Mouse (Mus musculus) embryo, embryonic 9.5 days (tissue): ENCODE measurements around the gene Zfp503.

Experiments
- DNase-seq: peaks from one replicate; pipeline ENCODE4 v3.0.0-alpha.2; 2017; ENCODE audit errors: extremely low spot score

Gene Zfp503

DNA sequence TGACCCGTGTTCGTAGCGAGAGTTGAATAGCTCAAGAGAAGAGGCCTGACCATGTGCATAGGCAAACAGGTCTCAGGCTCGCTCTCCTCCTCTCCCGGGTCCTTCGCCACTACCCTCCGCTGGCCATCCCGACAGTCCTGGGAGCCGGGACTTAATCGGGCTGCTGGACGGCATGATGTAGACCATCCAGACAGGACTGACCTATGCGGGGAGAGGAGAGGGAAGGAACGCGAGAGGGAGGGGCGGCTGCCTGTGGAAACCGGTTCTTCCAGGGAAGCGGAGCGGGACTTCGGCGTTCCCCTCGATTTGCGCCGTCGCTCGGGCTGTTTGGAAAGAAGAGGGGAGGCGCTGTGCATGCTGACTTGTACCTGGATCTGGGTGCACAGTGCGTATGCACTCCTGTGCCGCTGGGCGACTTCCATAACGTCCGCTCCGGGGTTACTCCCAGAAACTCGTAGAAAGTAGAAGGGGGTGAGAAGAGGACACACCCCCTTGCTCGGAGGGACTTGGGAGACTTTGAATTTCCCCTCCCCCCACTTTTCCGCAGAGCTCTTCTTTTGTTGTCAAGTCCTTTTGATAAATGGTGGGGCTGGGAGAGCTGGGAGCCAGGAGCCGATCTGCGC is at the start of gene Zfp503:
Gene Zfp503 (minus strand): TSS at position 311 of the 623 bp plus-strand sequence.
- peak; percentile 87 for DNase-seq

DNA sequence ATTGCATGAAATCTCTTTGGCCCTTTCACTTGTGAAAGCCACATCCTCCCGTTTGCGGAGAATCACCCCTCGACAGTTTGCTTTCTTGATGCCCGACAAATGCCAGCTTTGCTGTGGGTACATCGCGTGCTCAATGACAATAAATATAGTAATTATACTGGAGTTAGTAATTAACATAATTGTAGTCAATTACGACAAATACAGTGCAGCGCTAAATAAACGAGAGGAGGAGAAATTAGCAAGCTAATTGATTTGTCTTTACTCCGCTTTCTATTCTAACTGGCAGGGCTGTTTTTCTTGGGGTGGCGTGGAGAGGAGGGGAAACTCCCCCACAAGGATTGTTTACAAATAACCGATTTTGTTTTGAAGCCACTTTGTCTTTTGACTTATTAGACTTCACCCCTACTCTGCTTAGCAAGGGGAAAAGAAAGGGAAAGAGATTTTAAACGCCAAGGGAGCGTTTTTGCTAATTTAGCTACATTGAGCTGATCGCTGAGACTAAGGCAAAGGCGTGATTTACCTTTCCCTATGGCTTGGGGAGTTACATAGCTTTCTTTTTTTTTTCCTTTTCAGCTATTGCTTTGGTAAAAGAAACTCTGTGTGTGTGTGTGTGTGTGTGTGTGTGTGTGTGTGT is 48.2 kb upstream of the Zfp503 start:
- DNase-seq: no peak

GRCm38 (mm10) chr14:22036802-22037497 is 47.5 kb upstream of the Zfp503 start:
- DNase-seq: no peak

DNA sequence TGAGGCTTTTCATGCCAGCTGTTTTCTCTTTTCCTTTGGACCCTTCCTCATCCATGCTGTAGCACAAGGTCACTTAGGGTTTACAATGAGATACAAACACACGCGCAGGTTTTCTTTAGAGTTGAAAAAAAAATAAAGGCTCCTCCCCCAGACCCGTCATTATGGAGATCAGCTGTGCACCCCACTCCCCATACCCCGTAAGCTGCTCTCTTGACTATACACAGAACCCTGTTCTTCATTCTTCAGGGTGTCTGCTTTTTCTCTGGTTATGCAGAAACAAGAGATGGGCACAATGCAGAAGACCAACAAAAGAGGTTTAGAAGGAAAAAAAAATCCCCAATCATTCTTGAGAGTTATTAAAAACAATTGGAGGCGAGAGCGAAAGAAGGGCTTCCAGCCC is 46.9 kb upstream of the Zfp503 start:
- DNase-seq: no peak

GRCm38 (mm10) chr14:22035900-22036299 is 46.5 kb upstream of the Zfp503 start:
- no peak for DNase-seq

DNA sequence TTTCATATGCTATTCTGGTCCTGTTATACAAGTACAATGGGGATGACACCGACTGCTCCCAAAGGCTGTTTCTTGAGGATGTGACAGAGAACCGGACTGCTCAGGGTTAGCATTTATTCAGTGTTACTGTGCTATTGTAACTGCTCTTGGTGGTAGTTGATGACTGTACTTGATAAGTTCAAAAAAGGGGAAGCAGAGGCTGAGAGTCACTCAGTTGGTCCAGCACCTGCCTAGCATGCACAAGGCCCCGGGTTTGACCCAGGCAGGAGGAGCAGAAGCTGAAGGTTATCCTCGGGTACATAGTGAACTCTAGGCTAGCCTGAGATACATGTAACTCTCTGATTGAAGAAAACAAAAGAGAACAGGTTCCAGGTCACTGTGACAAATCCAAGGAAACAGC is 34.1 kb upstream of the Zfp503 start:
- DNase-seq: no peak

- DNase-seq: peak; percentile 52
Measured at GRCm38 (mm10) chr14:22020885-22021284, 31.5 kb upstream of the Zfp503 start.

DNA sequence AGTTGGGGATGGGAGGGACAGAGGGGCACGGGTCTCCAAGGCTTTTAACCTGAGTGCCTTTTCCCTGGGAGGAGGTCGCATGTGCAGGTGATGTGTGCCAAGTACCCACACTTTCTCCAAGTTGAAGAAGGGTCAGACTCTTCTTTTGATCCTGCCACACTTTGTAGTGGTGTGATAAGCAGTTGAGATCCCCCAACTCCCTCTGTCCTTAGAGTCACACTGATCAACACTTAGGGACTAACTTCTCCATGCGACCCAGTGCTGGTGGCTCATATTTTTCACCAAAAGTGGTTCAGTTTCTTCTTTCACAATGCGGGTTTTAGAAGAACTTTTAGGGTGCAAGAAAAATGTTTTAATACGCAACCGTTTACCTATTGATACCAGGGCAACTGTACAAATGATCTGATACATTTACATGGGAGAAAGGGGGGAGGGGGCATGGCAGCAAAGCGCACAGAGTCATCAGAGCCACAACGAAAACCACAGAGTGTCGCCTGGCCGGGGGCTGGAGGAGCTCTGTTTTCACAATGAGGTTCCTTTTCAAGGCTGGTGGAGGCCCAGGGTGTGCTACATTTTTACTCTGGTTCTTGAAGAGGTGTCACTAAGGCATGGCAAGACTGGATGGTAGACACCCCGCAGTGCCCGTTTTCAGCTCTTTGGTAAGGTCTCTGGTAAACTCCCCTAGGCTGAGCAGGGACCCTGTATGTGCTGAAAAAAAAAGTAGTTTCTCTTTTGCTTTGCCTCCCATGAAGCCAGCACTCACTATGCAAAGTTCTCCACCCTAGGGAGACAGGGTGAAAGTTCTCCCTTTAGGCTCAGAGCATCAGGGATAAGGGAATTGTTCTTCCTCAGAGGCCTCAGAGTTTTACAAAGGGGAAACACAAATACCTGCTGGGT is 30.8 kb upstream of the Zfp503 start:
- no peak for DNase-seq

- DNase-seq: peak; percentile 66
Measured at GRCm38 (mm10) chr14:22019252-22019948, 30.0 kb upstream of the Zfp503 start, which contains the start of gene Lrmda. TSS of gene Lrmda (plus strand) at chr14:22019712.

DNA sequence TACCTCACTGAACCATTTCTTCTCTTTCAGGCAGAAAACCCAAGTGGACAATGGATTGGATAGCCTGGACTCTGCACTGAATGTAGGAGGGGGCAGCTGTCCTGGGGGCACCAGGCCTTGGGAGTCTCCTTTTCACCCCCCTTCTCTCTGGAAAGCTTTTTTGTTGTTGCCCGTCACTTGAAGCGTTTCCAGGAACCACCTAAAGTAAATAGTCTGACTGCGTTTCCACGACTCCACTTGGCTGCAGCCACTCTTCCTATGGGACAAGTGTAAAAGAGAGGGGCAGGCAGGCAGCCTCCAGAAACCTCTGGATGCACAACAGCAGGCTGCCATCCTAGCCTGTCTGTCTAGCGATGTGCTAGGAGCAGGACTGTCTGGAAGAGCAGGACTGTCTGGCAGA is 27.6 kb upstream of the Zfp503 start:
- DNase-seq: no peak

GRCm38 (mm10) chr14:22014781-22015180 is 25.4 kb upstream of the Zfp503 start:
- DNase-seq: no peak

DNA sequence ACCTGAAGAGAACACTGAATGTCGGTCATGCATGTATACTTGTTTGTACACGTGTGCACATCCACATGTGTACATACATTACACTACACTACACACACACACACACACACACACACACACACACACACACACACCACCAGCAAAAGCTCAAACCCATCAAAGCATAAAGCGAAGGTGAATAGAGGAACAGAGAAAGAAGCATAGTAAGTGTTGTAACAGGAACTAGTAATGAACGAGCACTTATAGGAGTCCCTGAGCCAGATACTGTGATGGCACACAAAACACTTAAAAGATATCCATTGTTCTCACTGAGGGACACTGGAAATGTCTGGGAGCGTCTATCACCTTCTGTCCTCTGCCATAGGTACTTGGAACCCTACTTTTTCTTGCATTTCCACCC is 24.9 kb upstream of the Zfp503 start:
- no peak for DNase-seq

DNA sequence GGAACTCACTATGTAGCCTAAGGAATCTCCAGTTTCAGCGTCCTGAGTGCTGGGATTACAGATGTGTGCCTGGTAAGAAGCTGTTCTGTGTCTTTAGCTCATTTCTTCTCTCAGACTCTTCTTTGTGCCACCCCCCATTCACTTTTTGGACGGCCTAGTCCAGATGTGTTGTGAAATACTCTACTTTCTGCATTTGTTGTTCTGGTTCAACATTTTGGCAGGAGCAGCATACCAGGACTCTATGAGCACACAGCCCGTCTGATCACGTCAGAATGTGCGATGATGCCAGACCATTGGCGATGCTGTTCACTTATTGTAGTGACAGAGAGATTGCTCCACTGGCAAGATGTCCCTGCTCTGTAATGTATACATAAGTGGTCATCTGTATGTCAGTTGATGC is 17.6 kb upstream of the Zfp503 start:
- no peak for DNase-seq

- DNase-seq: no peak
Measured at GRCm38 (mm10) chr14:22004943-22005342, 15.5 kb upstream of the Zfp503 start.

DNA sequence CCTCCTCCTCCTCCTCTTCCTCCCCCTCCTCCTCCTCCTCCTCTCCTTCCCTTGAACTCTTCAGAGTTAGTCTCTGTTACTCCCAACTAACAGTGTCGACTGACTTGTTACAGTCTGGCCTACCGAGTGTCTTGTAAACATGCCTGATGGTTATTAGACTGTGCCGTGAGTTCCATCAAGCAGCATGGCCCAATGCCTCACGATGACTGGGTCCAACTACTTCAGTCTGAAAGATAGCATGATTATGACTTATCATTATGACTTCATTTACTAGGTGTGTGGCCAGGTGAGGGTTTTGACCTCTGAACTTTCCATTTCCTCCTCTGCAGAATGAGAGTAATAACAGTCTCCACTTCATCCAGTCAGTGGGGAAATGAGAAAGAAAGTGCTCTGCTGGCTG is 14.2 kb upstream of the Zfp503 start:
- no peak for DNase-seq

- DNase-seq: no peak
Measured at GRCm38 (mm10) chr14:22003231-22003630, 13.8 kb upstream of the Zfp503 start.

- DNase-seq: no peak
Measured at GRCm38 (mm10) chr14:21999588-21999987, 10.2 kb upstream of the Zfp503 start.

DNA sequence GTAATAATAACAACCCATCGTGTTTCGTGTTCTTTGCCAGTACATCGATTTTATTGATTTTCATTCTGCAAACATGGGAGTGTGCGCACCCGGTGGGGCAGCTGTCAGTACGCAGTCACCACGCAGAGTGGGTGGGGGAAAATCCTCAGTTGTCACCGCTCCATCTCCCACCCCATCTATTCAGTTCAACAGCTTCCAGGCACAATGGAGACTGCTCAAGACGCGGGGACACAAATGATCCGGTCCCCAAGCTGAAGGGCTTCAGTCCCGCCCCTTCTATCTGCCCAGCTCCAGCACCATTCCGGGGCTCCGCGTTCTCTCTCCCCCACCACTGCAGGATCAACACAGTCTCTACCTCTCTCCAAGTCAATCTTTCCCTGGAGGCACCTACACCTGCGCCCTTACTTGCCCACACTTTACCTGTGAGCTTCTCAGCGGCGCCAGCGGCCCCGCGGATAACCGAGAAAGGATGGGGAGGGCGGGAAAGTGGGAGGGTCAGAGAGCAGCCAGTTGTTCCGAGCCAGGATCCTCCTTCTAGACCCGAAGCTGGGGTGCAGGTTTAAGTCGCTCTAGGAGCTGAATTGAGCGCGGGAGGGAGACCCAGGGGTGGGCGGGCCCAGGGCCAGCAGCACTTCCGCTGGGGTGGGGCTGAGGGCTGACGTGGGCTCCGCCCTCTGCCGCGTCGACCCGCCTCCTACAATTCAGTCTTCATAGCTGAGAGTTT is 5.8 kb upstream of the Zfp503 start:
- peak; percentile 82 for DNase-seq

DNA sequence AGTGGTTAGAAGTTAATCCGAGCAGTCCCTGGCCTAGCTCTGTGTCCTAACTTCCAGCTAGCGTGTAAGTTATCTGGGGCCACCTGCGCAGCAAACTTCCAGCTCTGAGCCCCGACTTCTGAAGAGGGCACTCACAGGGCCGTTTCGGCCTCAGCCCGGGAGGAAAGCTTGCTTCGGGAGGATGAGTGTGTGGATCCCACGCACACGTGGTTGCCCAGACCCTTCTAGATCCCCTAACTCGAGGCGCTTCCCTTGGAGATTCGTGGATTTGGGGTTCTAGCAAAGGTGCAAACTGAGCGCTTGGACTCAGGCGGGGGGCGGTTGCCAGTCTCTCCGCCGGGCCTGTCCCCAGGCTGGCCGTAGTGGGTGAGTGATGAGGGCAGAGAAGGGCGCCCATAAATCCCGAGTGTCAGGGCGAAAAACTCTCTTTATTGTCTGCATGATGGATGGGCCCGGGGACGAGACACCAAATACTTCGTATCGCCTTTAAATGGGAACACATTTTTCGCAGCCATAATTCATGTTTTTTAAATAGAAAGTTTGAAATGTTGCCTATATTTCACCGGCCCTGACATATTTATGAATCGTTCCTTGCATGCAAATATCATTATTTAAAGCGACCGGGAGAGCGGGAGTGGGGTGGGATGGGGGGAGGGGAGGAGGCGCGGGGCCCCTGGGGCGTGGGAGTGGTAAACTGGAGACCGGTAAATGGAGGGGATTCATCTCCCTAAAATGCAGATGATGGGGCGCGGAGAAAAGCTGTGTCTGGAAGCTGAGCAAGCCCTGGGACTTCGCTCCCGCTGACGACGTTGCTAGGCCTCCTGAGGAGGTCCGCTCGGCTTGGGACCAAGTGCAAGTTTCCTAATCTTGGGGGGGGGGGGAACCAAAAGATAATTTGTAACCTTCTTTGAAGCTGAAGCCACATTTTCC is 4.9 kb upstream of the Zfp503 start:
- DNase-seq: peak; percentile 74
